Mouse (Mus musculus) v-Abl transformed pro-B cells (cell line): Measurements from ENCODE around the gene Vps72.

Source experiments
- in situ Hi-C, 2 experiments: fragments of 400-800 bp; cut with MboI; formaldehyde crosslinking; loops; one replicate each; pipeline ENCODE4 v1.15.1; 2025; ENCODE audit not compliant: unreplicated experiment in 2 of 2

Vps72 gene

DNA sequence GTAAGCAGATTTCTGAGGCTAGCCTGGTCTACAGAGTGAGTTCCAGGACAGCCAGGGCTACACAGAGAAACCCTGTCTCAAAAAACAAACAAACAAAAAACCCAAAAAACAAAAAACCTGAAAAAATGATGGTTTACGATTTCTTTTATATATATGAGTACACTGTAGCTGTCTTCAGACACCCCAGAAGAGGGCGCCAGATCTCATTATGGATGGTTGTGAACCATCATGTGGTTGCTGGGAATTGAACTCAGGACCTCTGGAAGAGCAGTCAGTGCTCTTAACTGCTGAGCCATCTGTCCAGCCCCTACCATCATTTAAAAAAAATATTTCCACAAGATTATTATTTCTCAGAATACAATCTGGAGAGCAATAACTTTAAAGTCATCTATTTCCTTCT is 21.6 kb downstream of the Vps72 start:
- in situ Hi-C loops = loop anchor here in 1 of 2 experiments (25.0 kb wide), 1 partner anchor 130 kb away; the partner anchor contains the start of gene Bnipl

DNA sequence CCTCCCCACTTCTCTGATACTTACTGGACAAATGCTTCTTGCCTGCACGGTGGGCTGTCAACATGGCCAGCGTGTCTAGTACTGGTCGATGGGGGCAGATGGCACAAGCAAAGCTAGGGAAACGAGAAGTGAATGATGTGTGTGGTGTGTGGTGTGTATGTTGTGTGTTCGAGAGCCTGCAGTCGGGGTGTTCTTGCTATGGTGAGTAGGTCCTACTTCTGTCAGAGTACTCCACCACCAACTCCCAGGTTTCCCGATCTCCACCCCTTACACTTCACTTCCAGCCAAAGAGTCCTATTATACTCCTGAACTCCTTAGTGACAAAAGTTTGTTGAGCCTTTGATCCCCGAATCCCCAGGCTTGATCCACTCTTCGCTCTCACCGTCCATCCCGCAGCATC is 22.4 kb downstream of the Vps72 start:
- in situ Hi-C loops = loop anchor here in 1 of 2 experiments (25.0 kb wide), 1 partner anchor 129 kb away; the partner anchor contains the start of gene Bnipl

DNA sequence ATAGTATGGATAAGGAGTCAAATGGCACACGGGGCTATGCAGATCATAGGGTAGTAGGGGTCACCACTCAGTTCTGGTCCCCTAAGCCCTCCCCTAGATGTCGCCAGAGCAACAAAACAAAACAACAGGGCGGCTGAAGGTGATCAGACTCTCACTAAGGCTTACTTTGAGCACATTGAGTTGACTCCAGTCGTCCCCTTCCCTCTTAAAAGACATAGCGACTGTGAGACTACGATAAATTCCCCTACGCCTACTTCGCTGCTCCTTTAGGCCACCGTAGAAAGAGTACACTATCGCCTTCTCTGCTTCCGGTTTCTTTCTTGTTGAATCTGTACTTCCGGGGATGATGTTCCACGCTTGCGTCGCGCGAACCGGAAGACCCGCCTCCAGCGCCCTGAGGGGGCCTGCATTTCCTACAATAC is 22.9 kb downstream of the Vps72 start, which contains the start of the genes Scnm1 and Lysmd1:
Gene Scnm1, minus strand, starts transcription at position 332 of the 422 bp plus-strand sequence.
Gene Lysmd1, plus strand, starts transcription at position 409 of the 422 bp plus-strand sequence.
- in situ Hi-C loops = loop anchor here in 1 of 2 experiments (25.0 kb wide), 1 partner anchor 129 kb away; the partner anchor contains the start of gene Bnipl

DNA sequence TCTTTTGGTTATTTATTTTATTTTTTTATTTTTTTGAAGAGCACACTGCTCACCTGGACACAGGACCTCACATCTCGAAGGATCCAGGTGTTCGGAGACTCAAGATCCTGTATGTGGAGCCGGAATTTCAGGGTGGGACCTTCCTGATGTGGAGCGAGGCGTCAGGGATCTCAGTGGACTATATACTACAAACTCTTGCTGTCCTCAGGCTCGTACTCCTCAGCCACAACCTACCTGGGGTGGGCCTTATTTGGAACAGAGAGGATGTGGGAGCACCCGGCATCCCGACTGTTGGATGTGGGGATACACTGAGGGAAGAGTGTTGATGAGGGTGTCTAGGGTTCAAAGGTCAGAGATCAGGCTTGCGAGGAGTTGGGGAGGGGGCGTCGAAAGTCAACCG is 23.3 kb downstream of the Vps72 start:
- in situ Hi-C loops = loop anchor here in 1 of 2 experiments (25.0 kb wide), 1 partner anchor 128 kb away; the partner anchor contains the start of gene Bnipl

DNA sequence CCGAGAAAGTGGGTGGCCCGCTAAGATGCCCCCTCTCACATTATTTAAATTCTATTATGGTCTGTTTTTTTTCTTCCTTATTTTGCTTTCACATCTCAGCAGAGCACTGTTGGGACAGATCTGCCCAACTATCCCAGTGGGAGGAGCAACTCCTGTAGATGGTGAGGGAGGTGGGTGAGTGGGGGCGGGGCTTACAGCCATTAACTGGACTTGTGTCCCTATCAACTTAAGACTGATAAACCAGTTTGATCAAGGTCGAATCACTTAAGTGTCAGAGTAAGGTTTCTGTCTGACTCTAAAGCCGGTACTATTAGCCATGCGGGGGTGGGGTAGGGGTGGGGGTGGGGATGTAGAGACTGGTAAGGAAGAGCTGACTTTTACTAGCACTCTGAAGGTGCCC is 24.2 kb downstream of the Vps72 start:
- in situ Hi-C loops = loop anchor here in 1 of 2 experiments (25.0 kb wide), 1 partner anchor 127 kb away; the partner anchor contains the start of gene Bnipl

DNA sequence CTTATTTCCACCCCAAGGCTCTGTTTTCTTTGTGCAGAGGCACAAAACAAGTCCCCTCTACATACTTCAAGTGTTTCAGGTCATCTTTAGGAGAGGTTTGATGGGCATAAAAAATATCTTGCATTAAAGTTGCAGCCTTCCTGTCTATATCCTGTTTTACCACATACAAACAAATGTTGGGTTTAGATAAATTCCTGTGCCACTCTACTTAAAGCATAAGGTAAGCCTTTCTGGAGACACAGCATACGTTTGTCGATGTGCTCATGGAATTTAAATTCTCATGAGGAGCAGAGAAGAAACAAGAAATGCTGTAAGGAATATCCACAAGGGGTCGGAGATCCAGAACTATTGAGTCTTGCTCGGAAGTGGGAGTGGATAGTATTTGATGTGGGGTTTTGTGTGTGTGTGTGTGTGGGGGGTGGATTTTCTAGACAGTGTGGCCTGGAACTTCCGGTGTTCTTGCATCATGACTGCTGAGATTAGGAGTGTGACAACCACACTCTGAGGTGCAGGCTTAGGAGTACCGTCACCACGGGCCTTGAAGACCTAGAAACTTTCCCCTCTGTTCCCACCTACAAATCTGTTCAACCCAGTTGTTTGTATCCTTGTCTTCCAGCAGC is 24.7 kb downstream of the Vps72 start:
- in situ Hi-C loops = loop anchor here in 1 of 2 experiments (25.0 kb wide), 1 partner anchor 127 kb away; the partner anchor contains the start of gene Bnipl

DNA sequence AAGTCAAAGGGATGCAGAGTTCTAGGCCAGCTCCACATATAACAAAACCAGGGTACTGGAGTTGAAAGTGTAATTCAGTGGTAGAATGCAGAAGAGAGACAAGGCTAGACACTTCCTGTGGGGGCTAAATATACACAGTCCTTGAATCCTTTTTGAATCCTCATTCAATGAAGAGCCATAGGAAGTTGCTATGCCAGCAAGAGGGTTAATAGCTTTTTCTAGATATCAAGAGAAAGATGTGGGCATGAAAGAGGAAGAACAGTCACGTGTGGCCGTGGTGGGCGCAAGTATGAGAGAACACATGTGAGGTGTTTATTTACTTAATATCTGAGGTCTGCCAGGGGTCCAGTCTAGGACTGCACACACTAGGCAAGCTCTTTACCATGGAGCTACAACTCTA is 25.5 kb downstream of the Vps72 start:
- in situ Hi-C loops = loop anchor here in 1 of 2 experiments (25.0 kb wide), 1 partner anchor 126 kb away; the partner anchor contains the start of gene Bnipl

DNA sequence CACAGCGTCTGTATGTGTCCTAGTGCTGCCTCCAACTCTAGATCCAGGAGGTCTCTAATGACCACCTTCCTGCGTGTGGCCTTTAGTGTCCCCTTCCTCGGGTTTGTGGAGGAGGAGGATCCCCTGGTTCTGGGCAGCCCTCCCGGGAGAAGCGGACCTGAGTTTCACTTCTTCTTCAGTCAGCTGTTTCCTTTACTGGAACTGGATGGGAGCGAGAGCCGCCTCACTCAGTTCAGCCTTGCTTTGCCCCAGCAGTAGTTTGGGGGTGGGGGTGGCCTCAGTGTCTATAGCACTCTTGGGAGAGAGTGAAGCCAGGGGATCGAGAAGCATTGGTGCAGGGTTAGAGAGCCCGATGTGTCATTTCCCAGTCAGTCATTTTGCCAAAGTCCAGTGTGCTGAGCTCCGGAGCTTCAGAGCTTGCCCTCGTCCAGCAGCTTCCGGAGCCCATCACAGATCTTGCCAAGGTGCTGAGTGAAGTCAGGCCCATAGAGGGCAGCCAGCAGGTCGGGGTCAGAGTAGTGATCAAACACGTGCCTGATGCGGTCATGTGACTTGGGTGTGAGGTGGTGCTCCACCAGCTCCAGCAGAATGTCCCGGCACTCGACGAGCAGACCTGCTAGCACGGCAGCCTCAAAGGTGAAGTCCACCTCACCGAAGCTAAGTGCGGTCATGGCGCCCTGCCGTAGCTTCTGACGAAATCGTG is 28.9 kb downstream of the Vps72 start:
- in situ Hi-C loops = loop anchor here (5.0 to 25.0 kb wide), 3 partner anchors 78 to 123 kb away; partner anchors contain the start of genes Bnipl (in 1 of the 2) and Gabpb2 (in 1 of the 2)

DNA sequence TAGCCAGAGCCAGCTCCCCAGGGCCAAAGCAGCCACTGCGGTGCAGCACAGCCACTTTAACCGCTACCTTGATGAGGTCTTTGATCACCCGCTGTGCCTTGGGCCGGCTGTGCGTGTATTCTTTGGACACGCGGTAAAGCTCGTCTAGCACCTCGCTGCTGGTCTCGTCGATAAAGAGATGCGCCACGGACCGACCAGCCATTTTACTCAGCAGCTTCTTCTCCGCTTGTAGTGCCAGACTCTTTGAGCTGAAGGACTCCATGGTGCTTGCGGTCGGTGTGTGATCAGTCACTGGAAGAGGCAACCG is 29.4 kb downstream of the Vps72 start:
- in situ Hi-C loops = loop anchor here (5.0 to 25.0 kb wide), 3 partner anchors 77 to 122 kb away; partner anchors contain the start of genes Bnipl (in 1 of the 2) and Gabpb2 (in 1 of the 2)

DNA sequence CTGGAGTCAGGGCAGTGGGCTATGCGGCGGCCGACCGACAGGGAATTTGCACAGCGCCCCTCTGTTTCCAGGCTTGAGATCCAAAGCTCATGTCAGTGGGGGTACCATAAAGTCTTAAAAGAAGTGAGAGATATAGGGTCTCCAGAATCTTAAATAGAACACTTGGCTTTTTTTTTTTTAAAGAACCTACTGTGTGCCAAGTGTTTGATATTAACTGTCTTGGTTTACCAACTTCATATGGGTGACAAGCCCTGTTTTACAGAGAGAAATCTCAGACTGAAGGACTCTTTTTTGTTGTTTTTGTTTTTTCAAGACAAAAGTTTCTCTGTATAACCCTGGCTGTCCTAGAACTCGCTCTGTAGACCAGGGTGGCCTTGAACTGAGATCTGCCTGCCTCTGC is 30.0 kb downstream of the Vps72 start:
- in situ Hi-C loops = loop anchor here (5.0 to 25.0 kb wide), 3 partner anchors 77 to 122 kb away; partner anchors contain the start of genes Bnipl (in 1 of the 2) and Gabpb2 (in 1 of the 2)

DNA sequence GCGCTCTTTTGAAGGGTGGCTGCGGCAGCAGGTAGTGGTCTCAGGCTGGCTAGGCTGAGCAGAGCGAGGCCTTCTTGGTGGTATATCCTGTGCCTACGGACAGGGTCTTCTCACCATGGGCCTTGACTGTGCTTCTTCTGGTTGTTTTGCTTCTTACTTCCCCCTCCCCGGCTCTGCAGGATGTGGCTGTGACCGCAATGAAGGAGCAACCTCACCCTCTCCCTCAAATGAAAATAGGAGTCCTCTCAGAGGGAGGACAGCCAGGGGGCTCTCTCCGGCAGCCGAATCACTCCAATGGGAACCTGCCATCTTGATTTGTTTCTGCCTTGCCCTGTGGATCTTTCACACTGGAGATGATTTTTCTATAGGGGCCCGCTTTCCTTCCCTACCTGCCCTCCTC is 30.7 kb downstream of the Vps72 start:
- in situ Hi-C loops = loop anchor here (5.0 to 25.0 kb wide), 3 partner anchors 76 to 121 kb away; partner anchors contain the start of genes Bnipl (in 1 of the 2) and Gabpb2 (in 1 of the 2)

DNA sequence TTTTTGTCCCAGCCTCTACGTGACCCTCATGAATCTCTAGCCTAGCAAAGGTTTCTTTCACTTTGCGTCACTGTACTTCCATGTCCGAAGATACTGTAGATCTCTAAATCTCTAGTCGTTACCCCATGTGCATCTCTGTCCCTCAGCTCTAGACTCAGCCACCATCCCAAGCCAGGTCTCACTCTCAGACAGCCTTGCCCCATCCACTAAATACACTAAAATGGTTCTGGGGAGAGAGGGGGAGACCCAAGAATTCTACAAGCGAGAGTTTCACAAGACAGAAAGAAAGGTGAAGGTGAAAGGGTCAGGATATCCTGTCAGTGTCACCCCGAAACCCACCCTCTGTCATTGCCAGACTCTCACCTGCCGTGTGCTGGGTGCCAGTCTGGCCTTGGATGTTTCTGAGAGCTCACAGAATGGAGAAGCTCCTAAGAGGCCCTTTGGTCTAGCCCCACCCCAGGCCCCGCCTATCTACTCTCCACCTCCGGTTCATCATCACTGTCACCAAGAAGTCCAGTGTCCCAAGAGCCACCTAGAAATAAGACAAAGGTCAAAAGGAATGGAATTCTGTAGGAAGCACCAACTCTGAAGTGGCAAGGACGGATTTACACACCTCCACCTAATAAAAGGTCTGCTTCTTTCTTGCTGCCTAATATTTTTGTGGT is 31.3 kb downstream of the Vps72 start, which contains the start of gene Tnfaip8l2:
Gene Tnfaip8l2, minus strand, starts transcription at position 409 of the 665 bp plus-strand sequence.
- in situ Hi-C loops = loop anchor here (5.0 to 25.0 kb wide), 3 partner anchors 75 to 120 kb away; partner anchors contain the start of genes Bnipl (in 1 of the 2) and Gabpb2 (in 1 of the 2)

DNA sequence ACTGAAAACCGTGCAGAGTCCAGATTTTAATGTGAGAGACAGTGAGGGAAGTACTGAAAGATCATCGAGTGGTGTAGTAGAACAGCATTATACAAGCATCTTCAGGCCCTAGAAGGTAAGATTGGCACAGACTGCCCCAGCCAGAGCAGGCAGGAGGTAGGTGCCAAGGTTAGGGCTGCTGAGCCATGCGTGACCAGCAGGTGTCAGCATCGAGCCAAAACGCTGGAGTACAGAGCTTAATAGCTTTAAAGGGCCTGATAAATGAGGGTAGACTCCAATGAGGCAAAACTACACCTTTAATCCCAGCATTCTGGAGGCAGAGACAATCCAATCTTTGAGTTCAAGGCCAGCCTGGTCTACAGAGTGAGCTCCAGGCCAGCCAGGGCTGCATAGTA is 31.8 kb downstream of the Vps72 start:
- in situ Hi-C loops = loop anchor here (5.0 to 25.0 kb wide), 3 partner anchors 75 to 120 kb away; partner anchors contain the start of genes Bnipl (in 1 of the 2) and Gabpb2 (in 1 of the 2)

DNA sequence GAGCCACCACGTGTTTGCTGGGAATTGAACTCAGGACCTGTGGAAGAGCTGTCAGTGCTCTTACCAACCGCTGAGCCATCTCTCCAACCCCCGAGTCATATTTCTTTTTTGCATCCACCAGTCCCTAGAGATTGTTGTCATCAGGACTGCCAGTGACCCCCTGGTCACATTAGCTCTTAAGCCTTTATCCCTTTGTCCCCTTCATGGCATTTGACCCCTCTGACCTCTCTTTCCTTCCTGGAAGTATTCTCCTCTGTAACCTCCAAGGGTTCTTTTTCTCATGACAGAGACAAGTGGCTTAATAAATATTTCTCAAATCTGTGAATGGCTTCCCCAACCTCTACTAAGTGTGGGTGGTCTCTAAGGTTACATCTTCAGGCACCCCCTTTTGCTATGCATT is 37.1 kb downstream of the Vps72 start:
- in situ Hi-C loops = loop anchor here in 1 of 2 experiments (5.0 to 25.0 kb wide), 2 partner anchors 91 to 114 kb away; partner anchors contain the start of gene Bnipl

DNA sequence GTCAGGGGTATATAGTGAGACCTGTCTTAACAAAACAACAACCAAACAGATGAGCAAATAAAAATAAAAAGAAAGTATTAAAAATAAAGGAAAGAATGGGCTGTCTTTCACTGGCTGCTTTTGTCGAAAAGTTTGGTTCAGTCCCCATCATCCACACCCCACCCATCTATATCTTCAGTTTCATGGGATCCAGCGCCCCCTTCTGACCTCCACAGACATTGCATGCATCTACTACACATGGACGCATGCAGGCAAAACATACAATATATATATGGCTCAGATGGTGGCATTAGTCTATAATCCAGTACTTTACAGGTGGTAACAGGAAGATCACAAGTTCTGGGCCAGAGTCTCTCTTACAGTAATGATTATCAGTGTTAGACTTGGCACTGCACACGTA is 43.1 kb downstream of the Vps72 start:
- in situ Hi-C loops = loop anchor here in 1 of 2 experiments (10.0 kb wide), 1 partner anchor 99 kb away; no protein-coding TSS in a partner anchor

DNA sequence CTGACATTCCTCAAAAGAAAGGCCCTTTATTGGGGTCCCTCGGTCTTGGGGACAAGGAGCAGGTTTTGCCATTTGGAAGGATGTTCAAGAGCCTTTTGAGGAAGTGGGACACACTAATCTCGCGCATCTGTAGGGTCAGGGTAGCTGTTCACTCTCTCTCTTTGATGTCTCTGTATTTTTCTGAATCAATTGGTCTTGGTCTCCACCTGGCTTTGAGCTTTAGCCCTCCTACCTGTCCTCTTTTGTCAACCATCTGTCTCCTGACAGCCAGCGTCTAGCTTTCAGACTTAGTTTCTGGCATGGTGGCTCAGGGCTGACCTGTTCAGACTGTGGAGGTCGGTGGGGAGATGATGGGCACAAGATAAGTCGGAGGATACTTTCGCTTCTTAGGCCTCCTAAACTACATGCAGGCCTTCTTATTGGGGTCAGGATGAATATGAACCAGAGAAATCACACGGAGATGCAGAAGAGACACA is 48.7 kb downstream of the Vps72 start:
- in situ Hi-C loops = loop anchor here in 1 of 2 experiments (10.0 kb wide), 1 partner anchor 105 kb away; no protein-coding TSS in a partner anchor

DNA sequence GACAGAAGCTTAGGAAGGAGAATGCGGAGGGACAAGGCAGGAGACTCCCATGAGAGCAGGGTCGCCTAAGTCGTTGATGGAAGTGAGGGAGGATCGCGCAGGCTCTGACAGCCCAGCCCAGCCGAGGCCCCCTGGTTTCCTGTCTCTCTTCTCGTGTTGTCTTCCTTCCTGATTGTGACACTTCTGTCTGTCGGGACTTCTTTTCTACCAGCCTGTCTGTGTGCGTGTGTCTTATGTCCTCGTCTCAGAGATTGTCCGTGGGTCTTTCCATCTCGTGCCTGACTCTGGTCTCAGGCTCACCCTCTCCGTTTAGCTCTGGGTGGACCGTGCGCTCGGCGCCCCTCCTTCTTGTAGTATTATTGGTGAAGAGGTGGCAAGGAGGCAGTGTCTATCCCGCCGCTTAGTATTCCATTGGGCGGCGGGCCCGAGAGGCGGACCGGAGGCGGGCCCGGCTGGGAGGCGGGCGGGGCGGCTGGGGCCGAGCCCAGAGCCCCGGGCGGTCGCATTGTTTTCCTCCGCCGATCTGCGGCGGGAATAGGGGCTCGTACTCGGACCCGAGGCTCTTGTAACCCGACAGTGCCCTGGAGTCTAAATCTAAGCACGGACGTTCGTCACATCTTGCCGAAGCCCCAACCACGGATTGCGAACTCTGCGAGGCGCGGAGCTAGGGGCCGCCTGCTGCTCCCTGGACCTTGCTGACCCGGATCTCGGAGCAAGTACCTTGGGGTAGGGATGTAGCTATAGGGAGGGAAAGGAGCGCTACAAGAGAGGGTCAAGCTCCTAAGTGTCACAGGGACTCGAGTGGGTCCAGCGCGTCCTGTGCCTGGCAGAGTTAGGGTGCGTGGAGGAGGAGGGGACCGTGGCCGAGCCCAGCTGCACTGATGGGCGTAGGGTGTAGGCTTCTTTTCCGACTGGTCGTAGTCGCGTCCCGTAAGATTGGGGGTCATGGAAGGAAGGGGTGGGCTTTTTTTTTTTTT is 49.5 kb downstream of the Vps72 start, which contains the start of gene Sema6c:
Gene Sema6c, plus strand, starts transcription at position 471 of the 977 bp plus-strand sequence.
- in situ Hi-C loops = loop anchor here in 1 of 2 experiments (10.0 kb wide), 1 partner anchor 105 kb away; no protein-coding TSS in a partner anchor

DNA sequence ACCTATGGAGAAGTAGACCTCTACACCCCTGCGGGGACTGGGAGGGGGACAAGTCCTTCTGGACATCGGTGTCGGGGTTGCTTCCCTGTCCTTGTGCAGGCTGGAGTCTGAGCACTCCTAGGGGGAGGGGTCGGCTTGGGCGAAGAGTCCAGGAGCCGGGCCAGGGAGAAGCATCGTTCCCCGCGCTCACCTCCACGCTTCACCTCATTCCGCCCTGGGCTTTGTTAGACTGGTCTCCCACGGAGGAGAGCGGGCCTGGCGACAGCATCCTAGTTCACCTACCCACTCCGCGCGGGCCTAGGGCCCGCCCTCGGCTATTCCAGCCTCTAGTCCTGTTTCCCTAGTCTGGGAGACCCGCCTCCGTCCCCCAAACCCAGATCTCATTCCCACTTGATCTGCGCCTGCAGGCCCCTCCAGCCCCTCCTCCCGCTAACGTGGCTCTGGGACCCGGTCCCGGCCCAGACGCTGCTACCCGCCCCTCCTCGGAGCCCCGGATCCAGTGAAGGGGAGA is 50.3 kb downstream of the Vps72 start:
- in situ Hi-C loops = no loop called here
